Mouse (Mus musculus) CD8-positive naive resting alpha-beta T cell, adult 2 months (primary cell): Measurements from ENCODE around the gene Aggf1.
"Not testable (repeated sequence)": the region's sequence is repeated elsewhere in the genome, so short reads cannot be mapped to it uniquely, and the experiment has no call there.

ENCODE experiments used
- DNase-seq, 2 experiments: peaks; one replicate each; pipeline ENCODE4 v3.0.0; 2022; ENCODE audit warnings: low read depth in 2 of 2, low spot score in 2 of 2

Aggf1 gene

DNA sequence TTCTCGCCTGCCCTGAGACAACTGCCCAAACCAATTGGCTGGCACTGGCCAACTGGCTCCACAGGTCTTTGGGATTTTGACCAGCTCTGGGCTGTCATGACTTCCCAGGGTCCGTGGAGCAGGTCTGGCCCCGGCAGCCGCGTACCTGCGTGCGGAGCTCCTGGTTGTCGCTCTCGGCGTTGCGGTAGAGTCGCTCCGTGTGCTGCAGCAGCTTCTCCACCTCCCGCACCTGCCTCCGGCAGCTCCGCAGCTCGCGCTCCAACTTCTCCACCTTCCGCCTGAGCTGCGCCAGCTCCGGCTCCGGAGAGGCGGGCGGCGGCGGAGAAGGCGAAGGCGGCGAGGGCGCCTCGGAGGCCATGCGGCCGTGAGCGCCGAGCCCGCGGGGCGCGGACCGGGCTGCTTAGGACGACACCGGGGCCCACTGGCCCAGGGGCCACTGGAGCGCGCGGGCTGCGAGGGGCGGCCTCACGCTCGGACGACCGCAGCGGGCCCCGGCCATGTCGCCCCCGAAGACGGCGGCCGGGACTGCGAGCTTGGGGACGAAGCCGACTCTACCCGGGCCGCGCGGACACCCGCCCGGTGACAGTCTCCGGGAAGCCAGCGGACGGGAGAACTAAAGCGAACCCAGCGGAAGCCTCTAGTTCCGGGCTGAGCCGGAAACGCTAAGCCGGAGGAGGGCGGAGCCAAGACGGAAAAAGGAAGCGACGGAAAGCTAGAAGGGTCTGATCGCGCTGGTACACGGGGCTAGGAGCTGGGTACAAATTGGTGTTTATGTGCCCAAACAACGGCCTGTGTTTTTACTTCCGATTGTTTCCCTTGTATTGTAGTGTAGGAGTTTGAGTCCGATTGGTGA, at the start of gene Aggf1:
Gene Aggf1, minus strand, starts transcription at position 652 of the 853 bp plus-strand sequence.
- DNase-seq: peak; percentile 80 to 87

DNA sequence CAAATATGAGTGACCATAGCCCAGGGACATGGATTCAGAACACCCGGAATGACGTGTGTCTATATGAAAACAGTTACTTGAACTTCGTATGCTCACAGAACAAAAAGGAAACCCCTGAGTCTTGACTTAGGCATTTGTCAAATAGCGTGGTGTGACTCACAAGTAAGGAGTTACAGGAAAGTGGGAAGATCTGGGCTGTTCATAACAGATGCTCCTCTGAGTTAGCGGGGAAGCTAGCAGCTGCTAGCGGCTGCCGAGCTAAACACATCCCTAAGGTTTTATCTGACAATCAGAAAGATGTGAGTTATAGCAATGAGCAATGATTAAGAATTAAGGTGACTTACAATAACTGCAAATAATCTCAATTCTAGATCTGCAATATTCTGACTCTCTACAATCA, 49.8 kb upstream of the Aggf1 start:
- no peak for DNase-seq

DNA sequence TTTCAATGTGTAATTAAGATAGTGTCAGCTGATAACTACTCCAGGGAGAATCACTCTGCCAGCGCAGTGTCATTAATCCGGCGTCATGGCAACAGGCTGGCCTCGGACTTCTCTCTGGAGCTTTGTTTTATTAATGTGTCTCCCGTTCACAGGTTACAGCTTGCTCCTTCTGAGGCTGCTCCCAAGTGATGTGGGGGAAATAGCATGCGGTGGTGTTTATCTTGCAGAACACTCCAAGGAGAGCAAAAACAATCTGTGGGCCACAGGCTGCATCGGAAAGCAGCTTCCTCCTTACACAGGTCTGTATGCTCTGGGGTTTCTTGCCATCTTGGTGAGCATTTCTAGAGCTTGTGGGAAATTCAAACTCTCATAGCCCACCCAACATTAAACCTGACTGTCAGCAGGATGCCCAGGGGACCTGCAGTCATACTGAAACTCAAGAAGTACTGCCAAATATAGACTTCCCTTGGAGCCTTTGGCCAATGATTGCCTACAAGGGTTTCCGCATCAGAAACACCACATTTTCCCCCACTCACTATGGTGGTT, 44.1 kb upstream of the Aggf1 start:
- no peak for DNase-seq

DNA sequence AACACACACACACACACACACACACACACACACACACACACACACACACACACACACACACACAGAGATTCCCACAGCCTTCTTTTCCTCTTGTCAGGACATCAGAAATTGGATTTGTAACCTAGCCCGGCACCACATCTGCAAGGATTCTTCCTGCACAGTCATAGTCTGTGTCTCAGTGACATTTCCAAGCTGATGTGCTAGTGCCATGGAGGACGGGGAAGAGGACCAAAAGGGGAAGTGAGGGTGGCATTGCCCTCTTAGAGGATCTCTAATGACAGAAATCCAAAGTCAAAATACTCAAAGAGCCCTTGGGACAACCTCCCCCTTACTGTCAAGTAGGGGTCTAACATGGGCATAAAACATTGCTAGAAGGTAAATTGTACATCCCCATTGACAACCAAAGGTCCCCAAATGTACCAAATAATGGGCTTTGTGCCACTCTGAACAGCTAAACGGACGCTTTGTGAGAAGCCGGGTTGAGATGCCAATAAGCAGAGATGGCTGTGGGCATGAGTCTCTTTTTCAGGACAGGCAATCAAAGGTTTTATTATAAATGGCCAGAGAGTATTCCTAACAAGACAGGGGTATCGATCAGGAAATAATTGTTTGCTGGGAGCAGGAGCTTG, 43.5 kb upstream of the Aggf1 start:
- no peak for DNase-seq

DNA sequence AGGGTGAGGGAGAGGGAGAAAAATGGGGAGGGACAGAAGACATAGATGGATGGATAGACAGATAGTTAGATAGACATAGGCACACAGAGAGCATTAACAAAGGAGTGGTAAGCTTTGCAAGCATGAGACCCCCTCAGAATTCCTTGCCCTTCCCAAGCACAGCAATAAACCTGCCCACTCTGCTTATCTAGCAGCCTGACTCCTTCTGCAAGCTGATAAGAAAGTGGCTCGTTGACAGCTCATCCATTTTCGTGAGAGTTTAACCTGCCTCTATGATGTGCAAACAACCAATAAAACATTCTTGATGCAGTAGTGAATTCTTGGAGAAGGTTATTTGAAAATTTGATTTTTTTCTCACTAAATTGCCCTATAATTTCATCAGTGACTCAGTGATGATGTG, 37.1 kb upstream of the Aggf1 start:
- no peak for DNase-seq

DNA sequence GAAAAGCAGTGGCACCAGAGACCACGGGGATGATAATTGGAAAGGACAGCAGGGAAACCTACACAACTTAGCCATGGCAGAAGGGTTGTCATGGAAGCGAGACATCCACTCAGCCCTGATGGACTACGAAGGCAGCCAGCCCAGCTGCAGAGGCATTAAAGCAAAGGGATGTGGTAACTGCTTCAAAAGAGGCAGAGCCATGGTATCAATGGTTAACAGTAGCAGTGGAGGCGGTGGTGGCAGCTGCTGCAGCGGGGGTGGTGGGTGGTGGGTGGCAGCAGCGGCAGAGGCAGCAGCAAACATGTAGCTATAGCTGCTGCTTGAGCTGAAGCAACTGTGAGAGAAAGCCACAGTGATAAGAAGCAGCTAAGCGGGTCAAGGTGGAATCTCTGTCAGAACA, 18.1 kb upstream of the Aggf1 start:
- no peak for DNase-seq

DNA sequence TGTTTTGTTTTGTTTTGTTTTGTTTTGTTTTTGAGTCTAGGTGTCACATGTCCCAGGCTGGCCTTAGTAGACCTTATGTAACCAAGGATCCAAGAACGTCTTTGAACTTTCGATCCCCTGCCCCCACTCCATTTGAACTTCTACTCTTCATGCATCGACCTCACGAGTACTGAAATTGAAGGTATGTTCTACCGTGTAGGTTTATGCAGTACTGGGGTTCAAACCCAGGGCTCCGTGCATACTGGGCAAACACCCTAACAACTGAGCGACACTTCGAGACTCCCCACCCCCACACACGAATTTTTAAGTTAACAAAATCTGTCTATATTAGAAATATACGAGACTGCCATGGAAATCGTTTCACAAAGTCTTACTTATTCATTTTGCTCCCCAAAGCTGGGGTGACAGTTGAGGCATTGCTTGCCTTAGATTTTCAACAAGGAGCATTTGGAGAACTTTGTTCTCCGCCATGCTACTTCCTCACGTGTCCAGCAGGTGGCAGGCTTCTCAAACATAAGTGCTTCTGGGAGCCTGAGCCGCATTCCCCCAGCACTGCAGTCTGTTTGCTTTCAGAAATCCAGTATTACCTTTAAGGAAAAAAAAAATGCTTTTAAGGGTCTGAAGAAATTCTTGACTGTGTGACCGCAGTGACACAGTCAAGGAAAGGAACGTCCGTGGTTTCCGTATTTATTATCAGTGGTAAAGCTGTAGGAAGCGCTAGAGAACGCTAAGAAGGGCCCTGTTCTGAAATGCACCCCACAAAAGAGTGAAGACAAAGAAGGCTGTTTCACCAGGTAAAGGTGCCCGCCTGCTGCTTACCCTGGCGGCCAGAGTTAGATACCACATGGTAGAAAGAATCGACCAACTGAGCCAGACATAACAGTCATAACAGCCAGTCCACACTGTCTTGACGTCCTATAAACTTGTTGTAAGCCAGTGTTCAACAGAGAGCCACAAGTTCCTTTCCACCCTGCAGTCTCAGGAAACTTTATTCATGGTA, 15.0 kb upstream of the Aggf1 start:
- DNase-seq: peak; percentile 63 to 73

DNA sequence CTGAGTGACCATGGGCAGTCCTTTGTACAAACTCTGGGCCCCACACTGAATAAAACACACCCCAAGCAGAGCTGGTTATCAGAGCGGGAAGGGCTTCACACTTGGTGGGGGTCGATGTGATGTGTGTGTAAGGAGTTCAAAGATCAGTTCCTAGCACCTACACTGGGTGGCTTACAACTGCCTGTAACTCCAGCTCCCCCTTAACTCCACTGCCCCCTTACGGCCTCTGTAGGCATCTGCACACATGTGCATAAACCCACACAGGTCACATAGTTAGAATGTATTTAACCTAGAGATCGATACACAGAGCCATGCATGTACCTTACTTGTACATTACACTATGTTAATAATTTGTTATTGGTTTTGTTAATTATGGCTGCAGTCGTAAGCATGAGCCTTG, 13.1 kb upstream of the Aggf1 start:
- no peak for DNase-seq

DNA sequence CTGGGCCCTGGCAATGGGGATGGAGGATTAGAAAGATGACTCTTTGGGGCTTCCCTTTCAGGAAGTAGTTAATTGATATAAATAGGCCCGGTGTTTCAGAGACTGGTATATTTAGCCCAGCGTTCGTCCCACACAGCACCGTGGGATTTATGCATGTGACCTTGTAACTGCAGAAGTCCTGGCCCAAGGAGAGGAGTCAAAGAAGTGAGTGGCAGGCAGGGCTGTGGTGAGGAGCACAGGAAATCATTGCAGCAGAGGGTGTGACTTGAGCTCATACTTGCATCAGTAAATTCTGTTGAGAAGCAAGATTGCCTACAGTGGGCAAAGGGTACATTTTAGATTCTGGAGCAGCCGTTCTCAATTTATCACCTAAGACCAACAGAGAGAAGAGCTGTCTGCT, 7.3 kb upstream of the Aggf1 start:
- DNase-seq: no peak

DNA sequence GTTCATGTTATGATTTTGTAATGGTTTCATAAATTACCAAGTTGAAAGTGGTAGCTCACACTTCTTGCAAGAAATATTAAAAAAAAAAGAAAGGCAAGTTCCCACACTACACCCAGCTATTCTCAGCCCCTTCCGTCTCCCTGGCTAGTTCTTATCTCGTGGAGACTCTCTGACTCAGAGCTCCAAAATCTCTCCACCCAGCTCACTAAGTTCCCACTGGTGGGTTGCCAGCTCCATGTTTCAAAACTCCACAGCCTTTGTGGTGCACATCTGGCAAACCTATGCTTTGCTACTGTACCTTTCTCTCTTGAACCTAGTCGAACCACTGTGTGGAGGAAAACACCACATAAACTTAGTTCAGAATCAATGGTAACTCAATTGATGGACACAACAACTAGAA, 3.5 kb upstream of the Aggf1 start:
- no peak for DNase-seq

DNA sequence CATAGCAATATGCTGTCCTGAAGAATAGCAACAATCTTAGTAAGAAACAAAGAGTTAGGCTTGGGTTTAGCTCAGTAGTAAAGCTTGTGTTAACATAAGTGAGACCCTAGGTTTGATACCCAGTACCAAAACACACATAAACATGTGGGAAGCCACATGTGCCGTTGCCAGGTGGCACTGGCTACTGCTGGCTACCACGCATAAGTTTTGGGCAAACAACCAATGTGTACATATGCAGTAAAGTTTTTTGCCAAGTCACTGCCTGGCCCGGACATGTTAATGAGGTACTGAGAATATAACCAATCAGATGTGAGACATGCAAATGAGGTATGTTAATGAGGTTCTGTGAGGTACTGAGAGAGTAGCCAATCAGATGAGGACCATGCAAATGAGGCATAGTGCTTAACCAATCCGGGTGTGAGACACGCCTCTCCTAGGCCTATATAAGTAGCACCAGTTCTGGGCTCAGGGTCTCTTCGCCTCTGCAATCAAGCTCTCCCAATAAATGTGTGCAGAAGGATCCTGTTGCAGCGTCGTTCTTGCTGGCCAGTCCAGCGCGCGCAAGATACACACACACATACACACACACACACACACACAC, 1.6 kb upstream of the Aggf1 start:
- DNase-seq: not testable (repeated sequence)

DNA sequence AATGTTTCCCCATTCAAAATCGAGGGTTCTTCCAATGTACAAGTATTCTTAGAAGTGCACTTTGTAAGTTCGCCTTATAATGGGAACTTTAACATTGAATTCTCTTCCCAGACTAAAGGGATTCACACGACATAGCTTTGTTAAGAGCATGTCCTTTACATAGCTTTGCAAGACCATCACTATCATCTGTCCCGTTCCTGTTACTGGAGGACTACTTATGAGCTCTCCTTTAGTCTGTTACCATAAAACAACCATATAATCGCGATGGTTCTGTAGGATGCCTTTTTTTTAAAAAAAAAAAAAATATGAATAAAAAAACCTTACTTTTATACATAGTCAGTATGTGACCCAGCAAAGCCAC, 382 bp upstream of the Aggf1 start:
- DNase-seq: no peak

DNA sequence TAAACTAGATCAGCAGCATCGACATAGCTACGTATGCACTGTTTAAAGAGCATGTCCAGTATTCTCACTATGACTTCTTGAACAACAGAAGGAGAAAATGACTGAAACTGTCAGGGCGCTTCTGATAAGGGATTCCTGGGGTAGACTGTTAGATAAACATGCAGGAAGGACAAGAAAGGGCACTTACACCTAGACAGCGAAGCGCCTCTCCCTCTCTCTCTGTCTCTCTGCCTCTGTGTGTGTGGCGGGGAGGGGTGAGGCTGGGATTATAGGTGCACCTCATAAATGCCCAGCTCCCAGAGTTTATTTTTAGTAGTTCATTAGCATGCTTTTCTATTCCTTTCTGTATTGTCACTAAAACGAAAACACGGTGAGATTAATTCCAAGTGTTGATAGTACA, 8.8 kb downstream of the Aggf1 start:
- DNase-seq: no peak

DNA sequence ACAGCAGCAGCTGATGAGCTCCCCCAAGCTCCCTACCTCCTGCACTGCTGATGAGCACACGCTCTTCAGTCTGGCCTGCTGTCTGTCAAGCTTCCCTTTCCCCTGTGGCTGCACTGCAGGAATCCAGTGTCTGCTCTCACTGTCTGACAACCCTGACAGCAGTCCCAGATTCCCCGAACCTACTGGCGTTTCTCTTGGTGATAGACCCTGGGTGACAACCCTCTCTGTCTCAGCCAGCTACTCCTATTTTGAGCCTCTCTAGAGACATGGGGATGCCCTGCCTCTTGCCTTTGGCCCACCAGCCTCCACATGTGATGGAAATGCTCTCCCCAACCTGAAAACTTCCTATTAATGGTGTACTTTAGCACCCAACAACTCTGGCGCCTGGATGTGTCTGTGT, 11.7 kb downstream of the Aggf1 start:
- no peak for DNase-seq

DNA sequence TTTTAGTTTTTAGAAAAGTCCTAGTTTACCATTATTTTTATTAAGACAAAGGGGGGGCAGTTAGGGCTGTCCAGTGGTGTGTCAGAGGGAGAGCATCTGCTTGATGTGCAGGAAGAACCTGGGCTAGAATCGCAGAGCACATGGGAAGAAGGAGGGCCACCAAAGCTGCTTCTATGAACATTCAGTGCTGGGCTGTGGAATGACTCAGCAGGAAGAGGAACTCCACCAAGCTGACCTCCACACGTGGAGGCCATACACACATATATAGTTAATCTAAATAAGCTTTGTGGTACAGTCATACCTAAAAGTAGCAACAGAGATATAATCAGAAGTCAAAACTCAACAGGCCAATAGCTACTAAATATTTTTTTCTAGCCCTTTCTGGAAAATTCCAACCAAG, 16.9 kb downstream of the Aggf1 start:
- DNase-seq: no peak

DNA sequence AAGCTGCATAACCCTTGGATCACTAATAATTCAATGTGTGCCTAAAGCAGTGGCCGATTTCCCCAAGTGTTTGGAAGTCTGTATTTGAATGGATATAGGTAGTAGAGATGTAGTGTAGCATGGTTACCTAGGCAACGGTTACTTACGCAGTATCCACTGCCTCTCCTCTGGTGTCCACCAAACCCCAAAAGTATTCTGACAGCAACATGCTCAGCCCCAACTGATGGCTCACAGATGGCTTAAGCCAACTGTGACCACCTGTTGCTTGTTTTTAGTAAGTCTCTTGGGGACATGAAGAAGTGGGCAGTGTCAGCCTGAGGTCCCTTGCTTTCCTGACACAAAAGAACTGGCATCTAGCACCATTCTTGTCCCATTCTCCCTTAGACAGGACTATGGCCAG, 26.7 kb downstream of the Aggf1 start:
- no peak for DNase-seq

DNA sequence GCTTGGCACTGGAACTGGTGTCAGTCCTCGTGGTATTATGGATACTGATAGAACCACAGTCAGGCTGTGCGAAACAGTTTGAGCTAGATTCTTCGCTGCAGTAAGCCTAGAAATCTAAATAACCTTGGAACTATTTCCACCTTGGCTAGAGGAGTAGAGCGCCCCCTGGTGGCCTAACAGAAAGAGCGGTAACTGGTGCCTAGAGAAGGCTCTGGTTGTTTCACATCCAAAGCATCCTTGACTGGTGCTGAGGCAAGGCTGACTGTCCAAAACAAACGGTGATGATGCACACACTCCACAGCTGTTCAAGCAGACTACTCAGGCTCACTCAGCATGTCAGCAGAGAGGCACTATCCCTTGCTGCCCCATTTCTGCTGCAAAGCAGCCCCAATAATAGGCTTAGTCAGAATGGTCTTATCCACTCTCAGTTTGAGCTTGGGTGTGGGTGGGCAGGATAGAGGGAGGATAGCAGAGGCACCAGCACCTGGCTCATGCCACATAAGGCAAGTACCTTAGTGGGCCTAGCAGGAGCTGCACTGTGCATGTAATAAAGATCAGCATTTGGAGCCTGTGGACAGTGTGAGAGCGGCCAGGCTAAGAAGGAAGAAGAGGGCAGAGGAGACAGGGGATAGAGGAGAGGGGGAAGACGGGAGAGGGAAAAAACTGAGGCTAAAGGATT, 28.0 kb downstream of the Aggf1 start:
- peak; percentile 52 to 60 for DNase-seq

DNA sequence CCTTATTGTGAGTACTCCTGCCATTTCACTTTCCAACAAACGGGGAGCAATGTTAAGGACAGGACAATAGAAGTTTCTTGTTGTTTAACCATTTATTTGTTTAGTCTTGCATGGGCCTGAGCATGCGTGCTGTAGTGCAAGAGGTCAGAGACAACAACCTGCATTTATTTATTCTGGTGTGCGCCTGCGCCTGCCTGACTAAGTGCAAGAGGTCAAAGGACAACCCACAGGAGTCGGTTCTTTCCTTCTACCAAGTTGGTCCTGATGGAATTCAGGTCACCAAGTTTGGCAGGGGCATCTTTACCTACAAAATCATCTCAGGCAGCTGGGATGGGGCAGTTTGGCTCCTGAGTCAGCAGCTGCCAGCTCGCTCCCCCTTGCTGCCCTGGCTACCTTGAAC, 29.3 kb downstream of the Aggf1 start:
- DNase-seq: no peak

DNA sequence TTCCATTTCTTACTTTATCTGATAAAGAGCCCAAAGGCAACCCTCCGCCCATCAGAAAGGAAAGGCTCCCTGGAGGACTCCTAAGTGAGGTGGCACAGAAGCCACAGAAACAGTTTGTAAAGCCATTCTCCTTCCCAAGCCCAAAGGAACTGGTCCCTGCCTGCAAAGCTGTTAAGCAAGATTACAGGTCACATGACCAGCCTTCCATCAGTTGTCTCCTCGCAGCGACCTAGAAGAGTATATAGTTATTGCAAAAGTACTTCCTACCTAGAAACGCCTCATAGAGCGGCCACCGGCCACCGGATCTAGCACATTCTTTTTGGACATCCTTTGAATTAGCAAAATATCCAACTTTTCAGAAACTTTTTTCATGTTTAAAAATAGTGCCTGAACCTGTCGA, 31.7 kb downstream of the Aggf1 start:
- DNase-seq: no peak

DNA sequence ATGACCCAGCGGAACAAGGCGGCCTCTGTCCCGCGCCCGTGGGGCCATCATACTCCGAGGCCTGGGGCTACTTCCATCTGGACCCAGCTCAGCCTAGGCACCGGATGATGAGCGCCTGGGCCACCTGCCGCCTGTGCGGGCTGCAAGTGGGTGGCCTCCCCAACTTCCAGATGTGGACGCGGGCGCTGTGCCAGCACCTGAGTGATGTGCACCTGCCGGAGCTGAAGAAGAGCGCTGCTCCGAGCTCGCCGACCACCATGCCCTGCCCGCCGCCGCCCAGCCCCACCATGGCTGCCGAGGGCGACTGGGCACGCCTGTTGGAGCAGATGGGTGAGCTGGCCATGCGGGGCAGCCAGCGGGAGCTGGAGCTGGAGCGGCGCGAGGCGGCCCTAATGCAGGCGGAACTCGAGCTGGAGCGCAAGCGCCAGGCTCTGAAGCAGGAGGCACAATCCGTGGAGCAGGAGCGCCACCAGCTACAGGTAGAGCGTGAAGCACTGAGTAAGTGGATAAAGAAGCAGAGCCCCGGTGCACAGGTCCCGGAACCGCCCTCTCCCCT, 39.0 kb downstream of the Aggf1 start:
- no peak for DNase-seq
